Mouse (Mus musculus) CH12.LX (cell line): ENCODE data around the gene Abhd11. TPM values are rescaled to one million over a fixed set of nuclear protein-coding genes. Genes with fewer than 3 reads are reported as not detected.

Source experiments
- DNase-seq: peaks from one replicate; pipeline ENCODE4 v3.0.0-alpha.2; 2013; ENCODE audit errors: extremely low read depth
- H3K27ac ChIP-seq: 2 replicates; pipeline ENCODE4 v1.5.1; 2012; ENCODE audit warnings: low read depth, mild to moderate bottlenecking, control low read depth, moderate library complexity; ENCODE audit not compliant: insufficient read depth
- H3K27me3 ChIP-seq: replicated peaks from 2 replicates; pipeline ENCODE3; 2012; ENCODE audit warnings: inconsistent platforms
- H3K36me3 ChIP-seq, 2 experiments: replicated peaks in 1 of 2; 2 replicates each; pipeline versions ENCODE3 to v1.6.1; 2012; ENCODE audit warnings: inconsistent platforms in 1 of 2, low read length in 1 of 2, mild to moderate bottlenecking in 1 of 2, mixed read lengths in 1 of 2, moderate library complexity in 1 of 2; ENCODE audit not compliant: control insufficient read depth in 1 of 2, insufficient read depth in 1 of 2
- H3K4me1 ChIP-seq, 2 experiments: 2 replicates each; pipeline ENCODE4 v1.6.1; 2012; ENCODE audit warnings: inconsistent platforms in 1 of 2, moderate library complexity in 1 of 2; ENCODE audit not compliant: insufficient read depth in 2 of 2, control insufficient read depth in 1 of 2
- H3K4me2 ChIP-seq: 2 replicates; pipeline ENCODE4 v1.6.1; 2012; ENCODE audit warnings: low read depth, mild to moderate bottlenecking, control low read depth; ENCODE audit not compliant: poor library complexity, insufficient read depth, severe bottlenecking
- H3K4me3 ChIP-seq, 3 experiments: fragments of 150-350 bp in 1 of 3; sonication (generic) in 1 of 3; replicated peaks in 1 of 3; 2 replicates each; pipeline versions ENCODE3 to v1.5.1; 2011 to 2012; ENCODE audit warnings: low read depth in 2 of 3, low read length in 2 of 3, mild to moderate bottlenecking in 2 of 3, moderate library complexity in 2 of 3, control low read depth in 1 of 3, improper control_type of control experiment in 1 of 3, inconsistent platforms in 1 of 3, mixed read lengths in 1 of 3; ENCODE audit not compliant: poor library complexity in 1 of 3
- H3K79me2 ChIP-seq: replicated peaks from 2 replicates; pipeline ENCODE4 v1.6.1; 2012; ENCODE audit warnings: mild to moderate bottlenecking, moderate library complexity; ENCODE audit not compliant: control insufficient read depth, poor library complexity, insufficient read depth, severe bottlenecking; ENCODE audit errors: extremely low read depth
- H3K9ac ChIP-seq: 2 replicates; pipeline ENCODE4 v1.6.1; 2012; ENCODE audit warnings: low read depth, mild to moderate bottlenecking, control low read depth, moderate library complexity; ENCODE audit not compliant: insufficient read depth
- H3K9me3 ChIP-seq: replicated peaks from 2 replicates; pipeline ENCODE3; 2012; ENCODE audit warnings: low read length, inconsistent platforms, mixed read lengths
- CHD2 ChIP-seq: IDR thresholded peaks from 2 replicates; pipeline ENCODE4 v1.6.1; 2011; ENCODE audit warnings: low read length, improper control_type of control experiment
- CTCF ChIP-seq, 2 experiments: IDR thresholded peaks in 1 of 2; conservative IDR thresholded peaks in 1 of 2; 2 replicates each; pipeline ENCODE4 v1.5.1; 2011 to 2012; ENCODE audit warnings: low read depth in 2 of 2, low read length in 2 of 2, improper control_type of control experiment in 1 of 2, inconsistent platforms in 1 of 2, mild to moderate bottlenecking in 1 of 2, moderate library complexity in 1 of 2
- E2F4 ChIP-seq: IDR thresholded peaks from 2 replicates; pipeline ENCODE4 v1.6.1; 2011; ENCODE audit warnings: low read depth, low read length, improper control_type of control experiment; ENCODE audit not compliant: insufficient replicate concordance
- ELF1 ChIP-seq: IDR thresholded peaks from 2 replicates; pipeline ENCODE4 v1.6.1; 2014; ENCODE audit warnings: low read depth, mild to moderate bottlenecking, inconsistent platforms, low read length, improper control_type of control experiment
- EP300 ChIP-seq: IDR thresholded peaks from 2 replicates; pipeline ENCODE4 v1.6.1; 2011; ENCODE audit warnings: low read length, improper control_type of control experiment
- ETS1 ChIP-seq: conservative IDR thresholded peaks from 2 replicates; pipeline ENCODE4 v1.6.1; 2012; ENCODE audit warnings: low read depth, mild to moderate bottlenecking, inconsistent platforms, low read length, improper control_type of control experiment, moderate library complexity
- HCFC1 ChIP-seq: IDR thresholded peaks from 2 replicates; pipeline ENCODE4 v1.6.1; 2012; ENCODE audit warnings: low read depth, mild to moderate bottlenecking, inconsistent platforms, low read length, improper control_type of control experiment
- IRF4 ChIP-seq: IDR thresholded peaks from 2 replicates; pipeline ENCODE4 v1.6.1; 2014; ENCODE audit warnings: low read depth, mild to moderate bottlenecking, inconsistent platforms, low read length, improper control_type of control experiment
- JUN ChIP-seq: IDR thresholded peaks from 2 replicates; pipeline ENCODE4 v1.6.1; 2011; ENCODE audit warnings: low read depth, mild to moderate bottlenecking, low read length, improper control_type of control experiment, moderate library complexity; ENCODE audit not compliant: insufficient read depth
- JUND ChIP-seq: conservative IDR thresholded peaks from 2 replicates; pipeline ENCODE4 v1.6.1; 2011; ENCODE audit warnings: low read depth, low read length, improper control_type of control experiment
- KAT2A ChIP-seq: IDR thresholded peaks from 2 replicates; pipeline ENCODE4 v1.6.1; 2012; ENCODE audit warnings: low read length, improper control_type of control experiment, inconsistent platforms; ENCODE audit not compliant: insufficient replicate concordance
- MAFK ChIP-seq: IDR thresholded peaks from 2 replicates; pipeline ENCODE4 v1.6.1; 2011; ENCODE audit warnings: low read length, improper control_type of control experiment; ENCODE audit not compliant: insufficient replicate concordance
- MAX ChIP-seq: IDR thresholded peaks from 2 replicates; pipeline ENCODE4 v1.6.1; 2011; ENCODE audit warnings: low read length, improper control_type of control experiment
- MEF2A ChIP-seq: IDR thresholded peaks from 2 replicates; pipeline ENCODE4 v1.6.1; 2014; ENCODE audit warnings: low read depth, mild to moderate bottlenecking, inconsistent platforms, low read length, improper control_type of control experiment, borderline replicate concordance
- NELFE ChIP-seq: IDR thresholded peaks from 2 replicates; pipeline ENCODE4 v1.6.1; 2011; ENCODE audit warnings: low read depth, low read length, improper control_type of control experiment
- NRF1 ChIP-seq: IDR thresholded peaks from 2 replicates; pipeline ENCODE4 v1.6.1; 2014; ENCODE audit warnings: low read depth, mild to moderate bottlenecking, inconsistent platforms, low read length, improper control_type of control experiment, moderate library complexity
- PAX5 ChIP-seq: IDR thresholded peaks from 2 replicates; pipeline ENCODE4 v1.6.1; 2012; ENCODE audit warnings: low read length, inconsistent platforms, mixed read lengths
- POLR2A ChIP-seq: IDR thresholded peaks from 2 replicates; pipeline ENCODE4 v1.6.1; 2011; ENCODE audit warnings: low read depth, mild to moderate bottlenecking, improper control_type of control experiment, low read length
- RAD21 ChIP-seq: IDR thresholded peaks from 2 replicates; pipeline ENCODE4 v1.6.1; 2011; ENCODE audit warnings: low read depth, mild to moderate bottlenecking, low read length, improper control_type of control experiment, moderate library complexity
- RCOR1 ChIP-seq: conservative IDR thresholded peaks from 2 replicates; pipeline ENCODE4 v1.6.1; 2012; ENCODE audit warnings: low read depth, mild to moderate bottlenecking, inconsistent platforms, low read length, improper control_type of control experiment
- SMC3 ChIP-seq: IDR thresholded peaks from 2 replicates; pipeline ENCODE4 v1.6.1; 2011; ENCODE audit warnings: low read depth, low read length, improper control_type of control experiment
- TBP ChIP-seq: conservative IDR thresholded peaks from 2 replicates; pipeline ENCODE4 v1.6.1; 2011; ENCODE audit warnings: low read depth, low read length, improper control_type of control experiment
- USF2 ChIP-seq: conservative IDR thresholded peaks from 2 replicates; pipeline ENCODE4 v1.6.1; 2011; ENCODE audit warnings: low read depth, low read length, improper control_type of control experiment
- ZC3H11A ChIP-seq: IDR thresholded peaks from 2 replicates; pipeline ENCODE4 v1.6.1; 2012; ENCODE audit warnings: low read depth, mild to moderate bottlenecking, inconsistent platforms, low read length, improper control_type of control experiment
- ZKSCAN1 ChIP-seq: IDR thresholded peaks from 2 replicates; pipeline ENCODE4 v1.6.1; 2012; ENCODE audit warnings: low read depth, inconsistent platforms, low read length, improper control_type of control experiment, borderline replicate concordance
- ZNF384 ChIP-seq: IDR thresholded peaks from 2 replicates; pipeline ENCODE4 v1.6.1; 2012; ENCODE audit warnings: low read depth, low read length, improper control_type of control experiment, inconsistent platforms
- dilution Hi-C: fragments of 300-500 bp; cut with MboI; formaldehyde crosslinking; loops from 2 replicates; pipeline ENCODE4 v1.14.3; 2020; ENCODE audit warnings: low sequenced_read_pairs; ENCODE audit not compliant: extremely low pct_unique_long_range_greater_than_20kb, extremely low pct_ligation_motif_present
- in situ Hi-C: fragments of 300-500 bp; cut with MboI; formaldehyde crosslinking; loops from 3 replicates; pipeline ENCODE4 v1.14.3; 2019; ENCODE audit warnings: low sequenced_read_pairs, low pct_ligation_motif_present, low pct_unique_long_range_greater_than_20kb, mixed read lengths
- polyA plus RNA-seq: library from polyadenylated mRNA; unstranded; fragments of >175 nt; gene quantifications from 2 replicates; pipeline ENCODE4 v1.2.1, GENCODE M21; 2012; ENCODE audit warnings: low read depth; ENCODE audit not compliant: insufficient read length
- total RNA-seq, 2 experiments: library from RNA; depleted of rRNA; stranded (reverse); fragments of 300-350 nt in 1 of 2; fragments of >200 nt in 1 of 2; gene quantifications; 2 replicates each; pipeline ENCODE4 v1.2.3; 2012 to 2014

Gene Abhd11
- total and polyA plus RNA-seq, 3 experiments = 32.1 to 36.6 (median 36.0) TPM

DNA sequence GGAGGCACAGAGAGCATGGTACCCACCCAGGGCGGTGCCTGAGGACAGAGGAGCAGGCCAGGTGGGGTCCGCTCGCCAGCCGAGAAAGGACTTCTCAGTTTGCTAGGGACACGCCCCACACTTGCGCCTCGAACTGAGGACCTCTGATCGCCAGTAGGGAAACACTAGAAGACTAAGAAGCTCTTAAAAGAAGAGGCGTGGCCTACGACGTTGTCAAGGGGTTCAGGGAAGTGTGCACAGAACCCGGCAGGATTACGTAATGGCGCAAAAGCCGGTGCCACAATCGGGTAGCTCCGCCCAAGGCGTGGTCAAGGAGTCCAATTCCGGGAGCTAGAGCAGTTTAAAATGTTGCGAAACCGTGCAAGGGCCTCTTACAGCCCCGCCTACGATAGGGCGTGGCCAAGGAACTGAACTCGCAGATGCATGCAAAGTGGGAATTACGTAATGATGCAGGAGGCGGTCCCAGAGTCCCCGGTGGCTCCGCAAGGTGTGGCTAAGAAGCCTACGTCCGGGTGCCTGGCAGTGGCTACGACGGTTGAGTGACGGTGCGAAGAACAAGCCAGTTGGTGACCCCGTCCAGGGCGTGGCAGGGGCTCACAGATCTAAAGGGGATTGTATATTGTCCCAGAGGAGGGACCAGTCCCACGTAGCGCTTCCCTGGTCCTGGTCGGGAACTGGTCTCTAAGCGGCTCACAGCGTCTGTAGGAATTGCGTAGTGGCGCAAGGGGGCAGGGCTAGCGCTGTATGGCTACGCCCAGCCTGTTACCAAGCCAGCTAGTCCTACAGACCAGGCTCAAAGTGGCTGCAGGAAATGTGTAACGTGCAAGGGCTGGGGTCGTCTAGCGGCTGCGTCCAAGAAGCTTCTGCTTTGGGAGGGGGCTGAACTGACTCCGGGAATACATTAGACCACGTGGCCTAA lies at the start of gene Abhd11 (continued):
- peak; percentile 59 for TF ChIP-seq ETS1

DNA sequence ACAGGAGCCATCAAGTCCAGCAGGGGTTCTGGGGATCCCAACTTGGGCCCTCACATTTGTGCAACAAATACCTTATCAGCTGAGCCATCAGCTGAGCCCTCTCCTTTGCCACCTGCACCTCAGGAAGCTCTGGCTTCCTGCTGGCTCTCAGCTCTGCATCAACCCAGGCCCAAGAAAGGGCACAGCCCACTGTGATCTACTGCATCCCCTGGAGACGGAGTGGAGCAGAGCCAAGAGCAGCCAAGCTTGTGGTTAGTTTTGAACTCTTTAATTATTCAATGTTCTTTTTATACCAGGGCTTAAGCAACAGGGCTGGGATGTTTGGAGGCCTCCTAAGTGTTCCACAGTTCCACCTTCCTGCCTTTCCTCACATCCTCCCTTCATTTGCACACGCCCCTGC lies 48.5 kb upstream of the Abhd11 start:
- Histone ChIP-seq H3K9ac (no peak overlapping the region), H3K79me2 (no peaks in the 10 kb centered on the region), H3K27ac (no peak overlapping the region), H3K4me2 (no peak overlapping the region), H3K4me1 (peaks cover 4 to 31% of the 10 kb centered on the region in 2 experiments; a peak in 3 of 4 replicates), H3K9me3 (no peaks in the 10 kb centered on the region), H3K27me3 (no peaks in the 10 kb centered on the region), H3K36me3 (no peaks in the 10 kb centered on the region), H3K4me3 (no peak overlapping the region)
- in situ Hi-C loops = loop anchor here (5.0 kb wide), 1 partner anchor 43 kb away; the partner anchor contains the start of gene Cldn13
- dilution Hi-C loops = no loop called here
- TF ChIP-seq PAX5 = no peak
- no peak for TF ChIP-seq HCFC1
- no peak for TF ChIP-seq ELF1
- no peak for TF ChIP-seq RCOR1
- no peak for TF ChIP-seq IRF4
- TF ChIP-seq POLR2A = no peak
- TF ChIP-seq MAFK = no peak
- TF ChIP-seq MAX = no peak
- TF ChIP-seq SMC3 = no peak
- TF ChIP-seq ETS1 = no peak
- TF ChIP-seq ZKSCAN1 = no peak
- no peak for TF ChIP-seq USF2
- no peak for TF ChIP-seq TBP
- no peak for TF ChIP-seq ZNF384
- TF ChIP-seq MEF2A = no peak
- no peak for DNase-seq

DNA sequence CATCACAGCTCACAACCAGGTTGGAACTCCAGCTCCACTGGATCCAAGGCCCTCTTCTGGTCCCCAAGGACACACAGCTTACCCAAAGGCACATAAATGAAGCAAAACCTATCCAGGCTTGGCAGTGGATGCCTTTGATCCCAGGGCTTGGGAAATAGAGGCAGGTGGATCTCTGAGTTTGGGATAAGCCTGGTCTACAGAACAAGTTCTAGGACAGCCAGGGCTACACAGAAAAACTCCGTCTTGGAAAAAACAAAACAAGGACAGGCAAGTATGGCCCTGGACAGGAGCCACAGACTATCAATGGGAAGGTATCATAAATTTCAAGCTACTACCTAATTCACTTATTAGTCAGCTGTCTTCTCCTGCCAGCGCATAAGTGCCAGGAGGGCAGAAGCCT lies 47.4 kb upstream of the Abhd11 start:
- in situ Hi-C loops (loop anchor here (5.0 kb wide), 1 partner anchor 44 kb away; the partner anchor contains the start of gene Cldn13), dilution Hi-C loops (no loop called here)
- no peak for DNase-seq
- Histone ChIP-seq H3K9ac (no peak overlapping the region), H3K4me3 (no peak overlapping the region), H3K4me1 (peaks cover 4 to 39% of the 10 kb centered on the region in 2 experiments; a peak in 3 of 4 replicates), H3K9me3 (no peaks in the 10 kb centered on the region), H3K27me3 (no peaks in the 10 kb centered on the region), H3K79me2 (no peaks in the 10 kb centered on the region), H3K36me3 (no peaks in the 10 kb centered on the region), H3K27ac (no peak overlapping the region), H3K4me2 (no peak overlapping the region)
- TF ChIP-seq RAD21 = no peak
- TF ChIP-seq RCOR1 = no peak
- no peak for TF ChIP-seq MAFK
- no peak for TF ChIP-seq JUN
- TF ChIP-seq EP300 = no peak
- no peak for TF ChIP-seq CHD2
- no peak for TF ChIP-seq E2F4
- TF ChIP-seq ZNF384 = no peak
- no peak for TF ChIP-seq KAT2A
- no peak for TF ChIP-seq JUND
- TF ChIP-seq ZKSCAN1 = no peak
- no peak for TF ChIP-seq NRF1
- no peak for TF ChIP-seq CTCF (conservative IDR thresholded peaks at IDR 0.05 in 1 of 2, IDR thresholded peaks at IDR 0.05 in 1 of 2; ENCODE audit: low read depth in 2 of 2, low read length in 2 of 2)
- TF ChIP-seq NELFE = no peak
- TF ChIP-seq ELF1 = no peak
- no peak for TF ChIP-seq ZC3H11A
- no peak for TF ChIP-seq PAX5
